Mouse (Mus musculus) kidney, postnatal 4 days (tissue): ENCODE results near the gene Adcy4.
A peak's percentile ranks its signal among the peaks of the same experiment; 100 is the strongest.

Experiments
- DNase-seq, 2 experiments: peaks; one replicate each; pipeline ENCODE4 v3.0.0; 2021; ENCODE audit warnings: mixed read lengths in 2 of 2

Adcy4 gene

GRCm38 (mm10) chr14:55758363-55758784 lies 25.5 kb downstream of the Adcy4 start, which contains the start of gene Cideb:
Gene Cideb (minus strand): TSS chr14:55758458.
- peak; percentile 62 to 73 for DNase-seq

- DNase-seq = no peak
Measured at GRCm38 (mm10) chr14:55757566-55757965, 26.3 kb downstream of the Adcy4 start.

GRCm38 (mm10) chr14:55747051-55747847 lies 36.6 kb downstream of the Adcy4 start:
- no peak for DNase-seq

- no peak for DNase-seq
Measured at GRCm38 (mm10) chr14:55745861-55746237, 38.0 kb downstream of the Adcy4 start.

- peak; percentile 91 to 94 for DNase-seq
Measured at GRCm38 (mm10) chr14:55745180-55745860, 38.6 kb downstream of the Adcy4 start, which contains the start of the genes Dhrs1 and Nop9. Gene Dhrs1 (minus strand): TSS chr14:55745690. Gene Nop9 (plus strand): TSS chr14:55745693.

- DNase-seq = peak; percentile 93
Measured at GRCm38 (mm10) chr14:55743711-55744110, 40.2 kb downstream of the Adcy4 start.

- no peak for DNase-seq
Measured at GRCm38 (mm10) chr14:55737086-55737687, 46.7 kb downstream of the Adcy4 start.

GRCm38 (mm10) chr14:55735758-55736157 lies 48.1 kb downstream of the Adcy4 start:
- no peak for DNase-seq

- no peak for DNase-seq
Measured at GRCm38 (mm10) chr14:55735334-55735733, 48.6 kb downstream of the Adcy4 start.

GRCm38 (mm10) chr14:55734869-55735268 lies 49.0 kb downstream of the Adcy4 start:
- DNase-seq = no peak

GRCm38 (mm10) chr14:55733889-55734288 lies 50.0 kb downstream of the Adcy4 start:
- DNase-seq = no peak

- DNase-seq = no peak
Measured at GRCm38 (mm10) chr14:55730531-55731032, 53.3 kb downstream of the Adcy4 start.

GRCm38 (mm10) chr14:55730116-55730515 lies 53.8 kb downstream of the Adcy4 start:
- no peak for DNase-seq

GRCm38 (mm10) chr14:55727889-55728685 lies 55.8 kb downstream of the Adcy4 start:
- no peak for DNase-seq

GRCm38 (mm10) chr14:55726261-55726660 lies 57.6 kb downstream of the Adcy4 start:
- no peak for DNase-seq

GRCm38 (mm10) chr14:55724411-55724871 lies 59.5 kb downstream of the Adcy4 start:
- DNase-seq = peak in 1 of 2 experiments; percentile 35

- DNase-seq = no peak
Measured at GRCm38 (mm10) chr14:55723433-55723832, 60.5 kb downstream of the Adcy4 start.

GRCm38 (mm10) chr14:55722438-55722945 lies 61.4 kb downstream of the Adcy4 start:
- DNase-seq = no peak

GRCm38 (mm10) chr14:55721700-55722437 lies 62.0 kb downstream of the Adcy4 start, which contains the start of gene Rabggta:
Gene Rabggta (minus strand): TSS chr14:55722263.
- peak; percentile 97 for DNase-seq

GRCm38 (mm10) chr14:55721076-55721475 lies 62.8 kb downstream of the Adcy4 start:
- peak; percentile 17 to 43 for DNase-seq

- no peak for DNase-seq
Measured at GRCm38 (mm10) chr14:55720666-55721065, 63.2 kb downstream of the Adcy4 start.
